Mouse (Mus musculus) c-Kit-positive CD71-positive TER-119-negative erythroid progenitor cells, embryonic 14.5 days (primary cell): ENCODE measurements at regions not wholly inside any gene's neighbourhood (a gene's known extent, or its start where the extent isn't known, plus 50 kb on each side); places are given as distances from the start of the nearest gene placed in this dataset.
A peak's percentile ranks its signal among the peaks of the same experiment; 100 is the strongest.

Source experiments
- DNase-seq: peaks from one replicate; pipeline ENCODE4 v3.0.0-alpha.2; 2013; ENCODE audit warnings: low read depth

GRCm38 (mm10) chrX:136321692-136322091 is 51.6 kb downstream of the Bex3 start:
- peak; percentile 51 for DNase-seq

DNA sequence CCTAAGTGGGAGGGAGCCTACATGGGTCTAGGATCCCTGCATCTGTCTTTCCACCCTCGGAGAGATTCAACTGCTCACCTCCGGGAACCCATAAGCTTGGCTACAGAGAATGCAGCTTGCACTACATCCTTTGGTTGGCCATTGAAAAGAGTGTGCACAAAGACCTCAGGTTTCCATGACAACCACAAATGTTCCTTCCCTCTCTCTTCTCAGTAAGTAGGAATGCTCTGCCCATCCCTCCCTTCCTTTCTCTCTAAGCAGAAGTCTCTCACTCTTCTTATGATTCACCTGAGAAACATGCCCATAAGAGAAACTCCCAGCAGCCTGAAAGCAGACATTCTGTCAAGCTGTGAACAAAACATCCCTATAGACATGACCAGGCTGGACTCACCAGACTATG is 95.8 kb downstream of the Bex3 start:
- DNase-seq: no peak
